Mouse (Mus musculus): ENCODE results near the gene Ptpn4.

GRCm38 (mm10) chr1:119630428-119630827 lies 207.0 kb downstream of the Ptpn4 start:
- TF ChIP-seq POLR2A (IDR thresholded peaks at IDR 0.05; ENCODE audit: control insufficient read depth, low read depth, low read length) (no peak), CTCF (IDR thresholded peaks at IDR 0.05; ENCODE audit: control insufficient read depth, insufficient read depth, insufficient replicate concordance, low read depth, low read length) (no peak)
